ENCODE assay signal across 18 mouse cellular contexts in the genomic region with DNA sequence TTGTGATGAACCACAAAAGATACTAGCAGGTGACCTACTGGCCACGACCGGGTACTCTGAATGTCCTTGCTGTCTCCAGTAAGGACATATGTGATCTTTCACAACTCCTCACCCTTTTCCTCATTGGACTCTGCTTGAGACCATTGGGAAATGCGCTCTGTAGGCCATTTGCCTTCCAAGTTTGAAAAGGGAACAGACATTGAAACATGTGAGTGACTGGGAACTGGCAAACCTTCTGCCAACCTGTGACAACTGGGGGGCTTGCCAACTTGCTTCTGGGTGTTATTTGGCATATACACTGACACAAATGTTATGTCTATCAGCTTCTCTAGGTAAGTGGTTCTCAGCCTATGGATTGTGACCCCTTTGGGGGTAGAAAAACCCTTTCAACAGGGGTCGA.
DNase-seq lines count a peak whose midpoint lies in the region; ATAC-seq lines count a peak whose summit lies in the region.
"Had no signal": no experiment of that assay in that cellular context is flagged by ENCODE, and none has a peak within 500 bp of the region (broad histone marks: within the 10 kb centered on the region; RNA-seq: fewer than 3 reads in every experiment).

No protein-coding gene starts in this region.

- no peak overlapping the region for H3K27ac ChIP-seq in forebrain, embryonic 13.5 days
- no peak overlapping the region for H3K27ac ChIP-seq in forebrain, embryonic 12.5 days
- H3K27ac ChIP-seq: heart, embryonic 10.5 days; hindbrain, postnatal 0 days; stomach, postnatal 0 days had no signal

- H3K9me3 ChIP-seq in forebrain, embryonic 13.5 days (replicated peaks), result 0 out of 2 replicates have a peak, but pooled peaks cover 7% of the 10 kb centered on the region
- no peaks in the 10 kb centered on the region for H3K9me3 ChIP-seq in forebrain, embryonic 12.5 days
- H3K9me3 ChIP-seq: heart, embryonic 10.5 days had no signal

- WGBS in forebrain, embryonic 13.5 days, result 82% methylated on average over 4 of the region's 4 CpGs
- WGBS in forebrain, embryonic 12.5 days, result 90% methylated on average over 4 of the region's 4 CpGs

- peak; percentile 52 for ATAC-seq in forebrain, embryonic 13.5 days
- no peak for ATAC-seq in forebrain, embryonic 12.5 days (ENCODE audit: low FRiP score)
- ATAC-seq: hindbrain, postnatal 0 days had no signal

- no peak overlapping the region for H3K4me2 ChIP-seq in forebrain, embryonic 13.5 days
- H3K4me2 ChIP-seq in forebrain, embryonic 12.5 days, result no peak overlapping the region
- H3K4me2 ChIP-seq: lung, embryonic 14.5 days had no signal

- H3K9ac ChIP-seq in forebrain, embryonic 13.5 days, result no peak overlapping the region
- H3K9ac ChIP-seq in forebrain, embryonic 12.5 days, result no peak overlapping the region
- H3K9ac ChIP-seq: lung, embryonic 14.5 days had no signal

- no peaks in the 10 kb centered on the region for H3K27me3 ChIP-seq in forebrain, embryonic 13.5 days
- H3K27me3 ChIP-seq in forebrain, embryonic 12.5 days, result no peaks in the 10 kb centered on the region

- peaks cover 17% of the 10 kb centered on the region for H3K36me3 ChIP-seq in forebrain, embryonic 13.5 days (ENCODE audit: poor library complexity, severe bottlenecking)
- 0 out of 2 replicates have a peak, but pooled peaks cover 3% of the 10 kb centered on the region for H3K36me3 ChIP-seq in forebrain, embryonic 12.5 days (replicated peaks)
- H3K36me3 ChIP-seq: heart, embryonic 10.5 days had no signal

- H3K4me1 ChIP-seq in forebrain, embryonic 13.5 days, result peaks cover 36% of the 10 kb centered on the region
- H3K4me1 ChIP-seq in forebrain, embryonic 12.5 days, result no peaks in the 10 kb centered on the region
- H3K4me1 ChIP-seq: heart, embryonic 10.5 days had no signal

- intact Hi-C loops in gastrocnemius, postnatal 14 days (cut with DNase I; ENCODE audit: low total_unique reads), result no loop called here

- peak; percentile 76 for DNase-seq in brain, adult 2 months (ENCODE audit: low read depth, low spot score)
- DNase-seq in cerebellum, postnatal 25 days, result peak; percentile 59 to 74
- peak; percentile 65 for DNase-seq in layer of hippocampus, adult 9-11 months
- DNase-seq in gastrocnemius, postnatal 14 days, result no peak
- DNase-seq in testis, postnatal 10 days (ENCODE audit: low spot score), result no peak
- DNase-seq: gastrocnemius, postnatal 10 days; kidney, adult 8-10 months; kidney, postnatal 36 days; liver; lung, embryonic 14.5 days; midbrain, embryonic 14.5 days; right cerebral cortex, adult 18-20 months; thymus, postnatal 4 days had no signal

- no peak overlapping the region for H3K4me3 ChIP-seq in forebrain, embryonic 13.5 days
- H3K4me3 ChIP-seq in forebrain, embryonic 12.5 days (replicated peaks), result no peak overlapping the region
- H3K4me3 ChIP-seq: heart, embryonic 10.5 days had no signal

Comparison
In these comparisons a context has a peak if more than half of its experiments do, and no peak if none do; other contexts are left out.
1. DNase-seq: peak in brain, adult 2 months (single experiment), cerebellum, postnatal 25 days (2 of 2) and layer of hippocampus, adult 9-11 months (single experiment); none in gastrocnemius, postnatal 14 days (single experiment) and testis, postnatal 10 days (single experiment).